Mouse (Mus musculus) gastrocnemius, postnatal 14 days (tissue): ENCODE data around the gene 5730522E02Rik. TPM values are rescaled to one million over a fixed set of nuclear protein-coding genes. Genes with fewer than 3 reads are reported as not detected.

Experiments
- DNase-seq: peaks from one replicate; pipeline ENCODE4 v3.0.0; 2021; ENCODE audit warnings: mixed read lengths
- intact Hi-C: fragments of 180-260 bp; cut with DNase I; formaldehyde crosslinking; loops from one replicate; pipeline ENCODE4 v1.15.1; 2025; ENCODE audit warnings: low total_unique reads
- total RNA-seq, 2 experiments: library from RNA; stranded (reverse); gene quantifications; 2 replicates each; pipeline ENCODE4 v1.2.3; 2021

Gene 5730522E02Rik
- total RNA-seq, 2 experiments from 2014 or later, result not detected

GRCm38 (mm10) chr11:25710559-25710958 lies 500.0 kb downstream of the 5730522E02Rik start:
- intact Hi-C loops, result no loop called here
- no peak for DNase-seq

- intact Hi-C loops, result no loop called here
- DNase-seq, result no peak
Observed at GRCm38 (mm10) chr11:25709892-25710291, 500.7 kb downstream of the 5730522E02Rik start.

GRCm38 (mm10) chr11:25704332-25705168 lies 506.0 kb downstream of the 5730522E02Rik start:
- intact Hi-C loops, result no loop called here
- DNase-seq, result no peak

GRCm38 (mm10) chr11:25702791-25703190 lies 507.8 kb downstream of the 5730522E02Rik start:
- intact Hi-C loops, result no loop called here
- DNase-seq, result no peak

- DNase-seq, result no peak
- intact Hi-C loops, result no loop called here
Observed at GRCm38 (mm10) chr11:25697508-25698193, 512.9 kb downstream of the 5730522E02Rik start.

GRCm38 (mm10) chr11:25696168-25696567 lies 514.4 kb downstream of the 5730522E02Rik start:
- no peak for DNase-seq
- intact Hi-C loops, result no loop called here

- intact Hi-C loops, result no loop called here
- no peak for DNase-seq
Observed at GRCm38 (mm10) chr11:25684731-25685130, 525.8 kb downstream of the 5730522E02Rik start.

- DNase-seq, result no peak
- intact Hi-C loops, result no loop called here
Observed at GRCm38 (mm10) chr11:25679856-25680255, 530.7 kb downstream of the 5730522E02Rik start.

GRCm38 (mm10) chr11:25674194-25674593 lies 536.4 kb downstream of the 5730522E02Rik start:
- DNase-seq, result no peak
- intact Hi-C loops, result no loop called here

GRCm38 (mm10) chr11:25670018-25670417 lies 540.5 kb downstream of the 5730522E02Rik start:
- DNase-seq, result no peak
- intact Hi-C loops, result no loop called here

GRCm38 (mm10) chr11:25664562-25665104 lies 545.9 kb downstream of the 5730522E02Rik start:
- no peak for DNase-seq
- intact Hi-C loops, result no loop called here

- intact Hi-C loops, result no loop called here
Observed at GRCm38 (mm10) chr11:25646282-25646681, 564.3 kb downstream of the 5730522E02Rik start.

GRCm38 (mm10) chr11:25644767-25645622 lies 565.6 kb downstream of the 5730522E02Rik start:
- intact Hi-C loops, result no loop called here
- no peak for DNase-seq

More at GRCm38 (mm10) chr11:25646282-25646681, 564.3 kb downstream of the 5730522E02Rik start:
- DNase-seq, result no peak

GRCm38 (mm10) chr11:25606886-25607285 lies 603.7 kb downstream of the 5730522E02Rik start:
- DNase-seq, result no peak
- intact Hi-C loops, result no loop called here

GRCm38 (mm10) chr11:25600030-25600429 lies 610.5 kb downstream of the 5730522E02Rik start:
- no peak for DNase-seq
- intact Hi-C loops, result no loop called here

- no peak for DNase-seq
- intact Hi-C loops, result no loop called here
Observed at GRCm38 (mm10) chr11:25595303-25595702, 615.3 kb downstream of the 5730522E02Rik start.

- DNase-seq, result no peak
- intact Hi-C loops, result no loop called here
Observed at GRCm38 (mm10) chr11:25594780-25595179, 615.8 kb downstream of the 5730522E02Rik start.

GRCm38 (mm10) chr11:25592268-25592667 lies 618.3 kb downstream of the 5730522E02Rik start:
- no peak for DNase-seq
- intact Hi-C loops, result no loop called here

GRCm38 (mm10) chr11:25590215-25590614 lies 620.3 kb downstream of the 5730522E02Rik start:
- intact Hi-C loops, result no loop called here
- DNase-seq, result no peak

- DNase-seq, result no peak
- intact Hi-C loops, result no loop called here
Observed at GRCm38 (mm10) chr11:25589509-25589908, 621.1 kb downstream of the 5730522E02Rik start.
